Mouse (Mus musculus) stomach, embryonic 16.5 days (tissue): ENCODE data around the gene Dgki. TPM values are rescaled to one million over a fixed set of nuclear protein-coding genes. Genes with fewer than 3 reads are reported as not detected.
A peak's percentile ranks its signal among the peaks of the same experiment; 100 is the strongest.

ENCODE experiments used
- ATAC-seq: fragments of 200-750 bp; cut with Nextera tagmentation; 2 replicates; pipeline ENCODE4 v1.8.0; 2017; ENCODE audit warnings: moderate number of reproducible peaks, moderate TSS enrichment; ENCODE audit not compliant: insufficient read depth, low FRiP score
- H3K27ac ChIP-seq: fragments of 300-500 bp; sonication (generic); 2 replicates; pipeline ENCODE4 v1.5.1; 2014; ENCODE audit warnings: low read length
- H3K27me3 ChIP-seq: fragments of 300-500 bp; sonication (generic); 2 replicates; pipeline ENCODE4 v1.6.1; 2014; ENCODE audit warnings: low read length, control low read depth, mixed read lengths; ENCODE audit not compliant: control insufficient read depth, insufficient read depth
- H3K36me3 ChIP-seq: fragments of 300-500 bp; sonication (generic); 2 replicates; pipeline ENCODE4 v1.6.1; 2014; ENCODE audit warnings: low read length; ENCODE audit not compliant: control insufficient read depth, insufficient read depth
- H3K4me1 ChIP-seq: fragments of 300-500 bp; sonication (generic); 2 replicates; pipeline ENCODE4 v1.6.1; 2014; ENCODE audit warnings: low read length, control low read depth, mixed read lengths; ENCODE audit not compliant: control insufficient read depth, insufficient read depth
- H3K4me2 ChIP-seq: fragments of 300-500 bp; sonication (generic); 2 replicates; pipeline ENCODE4 v1.6.1; 2014; ENCODE audit warnings: low read depth, low read length, mixed read lengths
- H3K4me3 ChIP-seq: fragments of 300-500 bp; sonication (generic); replicated peaks from 2 replicates; pipeline ENCODE4 v1.5.1; 2014; ENCODE audit warnings: mild to moderate bottlenecking, low read length
- H3K9ac ChIP-seq: fragments of 300-500 bp; sonication (generic); 2 replicates; pipeline ENCODE4 v1.6.1; 2014; ENCODE audit warnings: low read length
- H3K9me3 ChIP-seq: fragments of 300-500 bp; sonication (generic); replicated peaks from 2 replicates; pipeline ENCODE4 v1.6.1; 2016; ENCODE audit warnings: low read length, control low read depth; ENCODE audit not compliant: control insufficient read depth
- WGBS: fragments of 180-500 bp; shearing (Covaris S2); extraction: QIAGEN DNeasy Blood & Tissue Kit; methylation state at CpG from one replicate; pipeline ENCODE4 v1.1.7; 2014; 5-methylcytosine and 5-hydroxymethylcytosine counted together
- polyA plus RNA-seq: library from polyadenylated mRNA; unstranded; fragments of >200 nt; fragmentation: Nextera tagmentation; extraction: Ambion mirVana; gene quantifications from 2 replicates; pipeline ENCODE4 v1.2.1, GENCODE M21; 2015

The Dgki gene
- polyA plus RNA-seq, 1 experiment from 2014 or later = 0.94 TPM

GRCm38 (mm10) chr6:36818281-36819018 lies 481.5 kb downstream of the Dgki start:
- Histone ChIP-seq H3K27ac (peak overlapping the region; percentile 68), H3K4me1 (peaks cover 20% of the 10 kb centered on the region), H3K27me3 (no peaks in the 10 kb centered on the region), H3K36me3 (no peaks in the 10 kb centered on the region), H3K4me3 (no peak overlapping the region), H3K4me2 (peak overlapping the region; percentile 20), H3K9ac (no peak overlapping the region), H3K9me3 (no peaks in the 10 kb centered on the region)
- 22% methylated on average over 4 of the region's 4 CpGs for WGBS
- ATAC-seq = 0 out of 2 replicates have a peak, but pooled peaks have one; percentile 5

GRCm38 (mm10) chr6:36816666-36817065 lies 483.3 kb downstream of the Dgki start:
- Histone ChIP-seq H3K9ac (no peak overlapping the region), H3K4me1 (peaks cover 20% of the 10 kb centered on the region), H3K36me3 (no peaks in the 10 kb centered on the region), H3K4me2 (no peak overlapping the region), H3K9me3 (no peaks in the 10 kb centered on the region), H3K27ac (no peak overlapping the region), H3K27me3 (no peaks in the 10 kb centered on the region), H3K4me3 (no peak overlapping the region)
- WGBS = 82% methylated on average over 3 of the region's 3 CpGs
- no peak for ATAC-seq

GRCm38 (mm10) chr6:36815992-36816391 lies 484.0 kb downstream of the Dgki start:
- no peak overlapping the region for H3K4me2 ChIP-seq
- H3K9me3 ChIP-seq = no peaks in the 10 kb centered on the region
- no peak overlapping the region for H3K9ac ChIP-seq
- no peaks in the 10 kb centered on the region for H3K27me3 ChIP-seq
- WGBS = 71% methylated on average over 2 of the region's 2 CpGs
- no peaks in the 10 kb centered on the region for H3K36me3 ChIP-seq
- H3K27ac ChIP-seq = no peak overlapping the region
- ATAC-seq = no peak
- no peak overlapping the region for H3K4me3 ChIP-seq
- H3K4me1 ChIP-seq = peaks cover 20% of the 10 kb centered on the region

GRCm38 (mm10) chr6:36812666-36813515 lies 487.1 kb downstream of the Dgki start:
- Histone ChIP-seq H3K27ac (no peak overlapping the region), H3K9me3 (no peaks in the 10 kb centered on the region), H3K4me2 (no peak overlapping the region), H3K4me1 (peaks cover 3% of the 10 kb centered on the region; the same call in 1 of the 2 replicates), H3K27me3 (no peaks in the 10 kb centered on the region), H3K4me3 (no peak overlapping the region), H3K36me3 (no peaks in the 10 kb centered on the region), H3K9ac (no peak overlapping the region)
- ATAC-seq = no peak
- WGBS = 47% methylated on average over 7 of the region's 7 CpGs

GRCm38 (mm10) chr6:36810448-36810847 lies 489.5 kb downstream of the Dgki start:
- ATAC-seq = no peak
- peak overlapping the region; percentile 82 for H3K27ac ChIP-seq
- WGBS = 18% methylated on average over 5 of the region's 5 CpGs
- no peaks in the 10 kb centered on the region for H3K9me3 ChIP-seq
- H3K4me3 ChIP-seq = peak overlapping the region; percentile 52
- no peaks in the 10 kb centered on the region for H3K27me3 ChIP-seq
- H3K9ac ChIP-seq = no peak overlapping the region; the same call in 1 of the 2 replicates
- H3K36me3 ChIP-seq = no peaks in the 10 kb centered on the region
- no peaks in the 10 kb centered on the region for H3K4me1 ChIP-seq
- peak overlapping the region; percentile 53 for H3K4me2 ChIP-seq

GRCm38 (mm10) chr6:36809747-36810285 lies 490.2 kb downstream of the Dgki start, which contains the start of gene Ptn:
Gene Ptn, minus strand, starts transcription at chr6:36810220.
- peak within 1 kb of the TSS; percentile 82 for H3K27ac ChIP-seq
- no peaks in the 10 kb centered on the region for H3K4me1 ChIP-seq
- H3K4me3 ChIP-seq = peak within 1 kb of the TSS; percentile 52
- H3K9ac ChIP-seq = peak within 1 kb of the TSS; percentile 62
- no peaks in the 10 kb centered on the region for H3K36me3 ChIP-seq
- peak; percentile 91 for ATAC-seq
- H3K27me3 ChIP-seq = no peaks in the 10 kb centered on the region
- H3K4me2 ChIP-seq = peak within 1 kb of the TSS; percentile 53
- H3K9me3 ChIP-seq = no peaks in the 10 kb centered on the region
- WGBS = 0% methylated on average over 15 of the region's 15 CpGs

- Histone ChIP-seq H3K4me3 (peak overlapping the region; percentile 52), H3K9ac (peak overlapping the region; percentile 62), H3K4me2 (peak overlapping the region; percentile 53), H3K27ac (peak overlapping the region; percentile 82), H3K9me3 (no peaks in the 10 kb centered on the region), H3K27me3 (no peaks in the 10 kb centered on the region), H3K36me3 (no peaks in the 10 kb centered on the region), H3K4me1 (no peaks in the 10 kb centered on the region)
- 8% methylated on average over 7 of the region's 7 CpGs for WGBS
- ATAC-seq = peak; percentile 59; the same call in 1 of the 2 replicates
These were observed 490.7 kb downstream of the Dgki start for GRCm38 (mm10) chr6:36809311-36809726.

GRCm38 (mm10) chr6:36808306-36809058 lies 491.5 kb downstream of the Dgki start:
- peak overlapping the region; percentile 62 for H3K9ac ChIP-seq
- H3K9me3 ChIP-seq = no peaks in the 10 kb centered on the region
- H3K4me3 ChIP-seq = peak overlapping the region; percentile 52
- H3K36me3 ChIP-seq = no peaks in the 10 kb centered on the region
- WGBS = 46% methylated on average over 7 of the region's 7 CpGs
- H3K27ac ChIP-seq = peak overlapping the region; percentile 82
- no peak for ATAC-seq
- H3K27me3 ChIP-seq = no peaks in the 10 kb centered on the region
- H3K4me2 ChIP-seq = peak overlapping the region; percentile 53
- H3K4me1 ChIP-seq = no peaks in the 10 kb centered on the region
